Mouse (Mus musculus): Measurements from ENCODE around the gene Synpr.
A peak's percentile ranks its signal among the peaks of the same experiment; 100 is the strongest.

Gene Synpr

GRCm38 (mm10) chr14:13553616-13554370 lies 269.2 kb downstream of the Synpr start:
- peak; percentile 8 for DNase-seq (ENCODE audit: low read depth)

GRCm38 (mm10) chr14:13554631-13555030 lies 270.1 kb downstream of the Synpr start:
- DNase-seq (ENCODE audit: low read depth): no peak

DNA sequence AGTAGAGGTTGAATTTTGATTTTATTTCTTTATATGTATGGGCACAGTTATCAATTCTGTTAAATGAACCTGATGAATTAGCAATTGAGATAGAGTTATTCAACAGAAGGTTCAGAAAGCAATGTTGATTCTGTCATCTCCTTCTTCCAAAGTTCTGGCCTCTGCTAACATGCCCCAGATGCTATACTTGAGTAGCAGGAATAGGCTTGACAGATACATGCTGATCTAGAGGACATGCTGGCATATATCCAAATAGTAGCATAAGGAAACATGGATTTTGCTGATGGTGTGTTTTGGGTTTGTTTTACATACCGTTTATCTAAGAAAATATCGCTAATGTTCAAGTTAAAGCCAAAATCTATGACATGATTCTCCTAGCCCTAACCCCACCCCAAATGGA lies 273.5 kb downstream of the Synpr start:
- DNase-seq (ENCODE audit: low read depth): no peak

- peak; percentile 9 for DNase-seq (ENCODE audit: low read depth)
Measured at GRCm38 (mm10) chr14:13567250-13567649, 282.7 kb downstream of the Synpr start.

- no peak for DNase-seq (ENCODE audit: low read depth)
Measured at GRCm38 (mm10) chr14:13567996-13568395, 283.4 kb downstream of the Synpr start.

- no peak for DNase-seq (ENCODE audit: low read depth)
Measured at GRCm38 (mm10) chr14:13571941-13572340, 287.4 kb downstream of the Synpr start.

GRCm38 (mm10) chr14:13572530-13572929 lies 287.9 kb downstream of the Synpr start:
- no peak for DNase-seq (ENCODE audit: low read depth)

DNA sequence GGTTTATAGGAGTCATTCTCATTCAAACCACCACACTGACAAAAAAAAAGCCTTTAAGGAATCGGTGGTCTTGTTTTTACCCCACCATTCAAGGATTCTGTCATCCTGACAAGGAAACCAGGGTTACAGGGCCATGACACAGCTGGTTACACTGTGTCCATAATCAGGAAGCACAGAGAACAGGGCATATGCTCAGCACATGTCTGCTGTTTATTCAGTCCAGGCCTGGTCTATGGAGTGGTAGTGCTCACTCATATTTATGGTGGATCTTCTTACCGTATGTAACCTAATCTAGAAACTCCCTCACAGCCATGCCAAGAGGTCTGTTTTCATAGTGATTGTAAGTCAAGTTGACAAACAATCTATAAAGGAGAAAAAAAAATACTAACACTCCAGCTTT lies 293.5 kb downstream of the Synpr start:
- DNase-seq (ENCODE audit: low read depth): no peak

DNA sequence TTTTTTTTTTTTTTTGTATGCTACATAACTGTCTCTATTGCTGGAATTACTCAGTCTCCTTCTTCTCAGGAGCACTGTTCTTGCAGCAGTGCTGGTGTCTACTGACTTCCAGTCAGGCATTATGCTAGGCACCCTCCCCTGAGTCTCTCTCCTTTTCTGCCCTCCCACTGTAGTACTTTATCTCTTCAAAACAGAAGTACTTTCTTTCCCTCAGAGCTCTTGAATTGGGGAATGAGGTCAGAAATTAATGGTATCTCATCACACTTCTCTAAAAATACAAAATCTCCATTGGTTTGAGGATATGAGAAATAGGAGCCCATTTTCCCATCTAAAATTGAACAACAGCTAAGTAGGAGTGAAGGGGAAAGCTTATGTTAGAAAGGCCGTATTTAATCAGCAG lies 294.2 kb downstream of the Synpr start:
- DNase-seq (ENCODE audit: low read depth): no peak

GRCm38 (mm10) chr14:13593321-13593940 lies 308.9 kb downstream of the Synpr start:
- DNase-seq (ENCODE audit: low read depth): no peak

DNA sequence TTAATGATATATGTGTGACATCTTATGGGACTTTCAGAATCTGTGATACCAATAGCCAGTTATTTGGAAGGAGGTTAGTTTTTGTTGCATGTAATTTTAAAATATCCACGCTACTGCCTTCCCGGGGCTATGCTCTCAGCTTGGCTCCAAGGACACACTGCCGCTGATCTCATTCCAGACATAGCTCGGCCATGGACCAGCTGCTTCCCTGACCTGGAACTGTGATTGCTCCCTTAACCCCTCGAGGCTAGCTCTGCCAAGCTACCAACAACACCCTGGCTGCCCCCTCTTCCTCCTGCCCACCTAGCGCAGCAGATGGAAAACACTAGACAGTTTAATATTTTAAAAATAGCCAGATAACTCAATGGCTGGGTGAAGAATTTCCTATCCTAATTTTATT lies 311.7 kb downstream of the Synpr start:
- no peak for DNase-seq (ENCODE audit: low read depth)

- no peak for DNase-seq (ENCODE audit: low read depth)
Measured at GRCm38 (mm10) chr14:13597204-13597603, 312.6 kb downstream of the Synpr start.

DNA sequence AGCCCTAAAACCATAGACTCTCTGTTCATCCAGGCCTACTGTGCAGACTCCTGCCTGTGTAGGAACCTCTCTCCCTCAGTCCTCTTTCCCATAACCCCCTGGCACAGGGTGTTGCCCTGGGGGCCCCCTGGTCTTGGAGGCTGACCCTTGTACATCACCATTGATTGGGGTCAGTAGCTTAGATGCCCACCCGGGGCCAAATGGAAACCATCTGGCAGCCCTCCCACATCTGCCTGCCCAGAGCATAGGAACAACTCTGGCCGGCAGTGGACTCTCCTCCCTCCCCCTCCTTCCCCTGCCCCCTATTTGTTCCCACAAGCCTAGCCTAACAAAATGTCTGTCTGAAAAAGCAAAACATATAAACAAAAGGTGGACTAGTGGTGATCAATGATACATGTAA lies 336.0 kb downstream of the Synpr start:
- no peak for DNase-seq (ENCODE audit: low read depth)

DNA sequence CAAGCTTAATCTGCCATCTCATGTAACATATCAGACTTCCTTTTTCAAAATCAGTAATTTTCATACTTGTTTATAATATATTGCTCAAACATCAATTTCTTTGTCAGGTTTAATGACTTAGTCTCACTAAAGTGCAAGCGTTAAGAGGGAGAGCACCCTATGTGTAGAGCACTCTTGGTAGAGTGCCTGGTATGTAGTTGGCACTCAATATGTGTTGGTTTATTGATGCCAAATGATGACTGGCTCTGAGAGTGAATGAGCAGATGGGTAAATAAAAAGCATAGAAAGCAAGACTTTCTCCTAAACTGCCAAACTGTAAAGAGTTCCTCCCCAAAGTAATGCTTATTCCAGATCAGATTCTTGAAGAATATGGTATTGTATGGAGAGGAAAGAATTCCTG lies 365.3 kb downstream of the Synpr start:
- no peak for DNase-seq (ENCODE audit: low read depth)

- no peak for DNase-seq (ENCODE audit: low read depth)
Measured at GRCm38 (mm10) chr14:13651039-13651438, 366.5 kb downstream of the Synpr start.

GRCm38 (mm10) chr14:13651541-13652298 lies 367.1 kb downstream of the Synpr start:
- DNase-seq (ENCODE audit: low read depth): no peak
